Mouse (Mus musculus) hindbrain, embryonic 12.5 days (tissue): ENCODE data around the gene Zfp345. TPM values are rescaled to one million over a fixed set of nuclear protein-coding genes. Genes with fewer than 3 reads are reported as not detected.
"Not testable (repeated sequence)": the region's sequence is repeated elsewhere in the genome, so short reads cannot be mapped to it uniquely, and the experiment has no call there.

ENCODE experiments used
- ATAC-seq: fragments of 200-750 bp; cut with Nextera tagmentation; 2 replicates; pipeline ENCODE4 v1.8.0; 2017; ENCODE audit warnings: moderate TSS enrichment; ENCODE audit not compliant: low FRiP score
- H3K27ac ChIP-seq: fragments of 300-500 bp; sonication (generic); 2 replicates; pipeline ENCODE4 v1.5.1; 2016; ENCODE audit warnings: mild to moderate bottlenecking
- H3K27me3 ChIP-seq: fragments of 300-500 bp; sonication (generic); 2 replicates; pipeline ENCODE4 v1.6.1; 2016; ENCODE audit warnings: mild to moderate bottlenecking
- H3K36me3 ChIP-seq: fragments of 300-500 bp; sonication (generic); 2 replicates; pipeline ENCODE4 v1.6.1; 2016; ENCODE audit warnings: mild to moderate bottlenecking
- H3K4me1 ChIP-seq: fragments of 300-500 bp; sonication (generic); 2 replicates; pipeline ENCODE4 v1.6.1; 2016
- H3K4me2 ChIP-seq: fragments of 300-500 bp; sonication (generic); replicated peaks from 2 replicates; pipeline ENCODE4 v1.6.1; 2016; ENCODE audit warnings: mild to moderate bottlenecking
- H3K4me3 ChIP-seq: fragments of 300-500 bp; sonication (generic); 2 replicates; pipeline ENCODE4 v1.5.1; 2016; ENCODE audit warnings: mild to moderate bottlenecking
- H3K9ac ChIP-seq: fragments of 300-500 bp; sonication (generic); 2 replicates; pipeline ENCODE4 v1.6.1; 2016; ENCODE audit warnings: mild to moderate bottlenecking, moderate library complexity
- H3K9me3 ChIP-seq: fragments of 300-500 bp; sonication (generic); replicated peaks from 2 replicates; pipeline ENCODE4 v1.6.1; 2016; ENCODE audit warnings: mild to moderate bottlenecking
- WGBS: fragments of 180-500 bp; shearing (Covaris S2); methylation state at CpG from one replicate; pipeline ENCODE4 v1.1.7; 2016; 5-methylcytosine and 5-hydroxymethylcytosine counted together
- polyA plus RNA-seq: library from polyadenylated mRNA; unstranded; fragments of >200 nt; fragmentation: Nextera tagmentation; extraction: Ambion mirVana; gene quantifications from 2 replicates; pipeline ENCODE4 v1.2.1, GENCODE M21; 2016

Zfp345 gene
- 0.08 and 0.21 TPM in 2 replicates for polyA plus RNA-seq

GRCm38 (mm10) chr2:150484939-150485778, at the start of gene Zfp345:
Gene Zfp345 (minus strand): TSS chr2:150485091.
- H3K36me3 ChIP-seq, H3K4me3 ChIP-seq, H3K9ac ChIP-seq, H3K4me2 ChIP-seq, H3K4me1 ChIP-seq, ATAC-seq, H3K27me3 ChIP-seq, H3K27ac ChIP-seq, H3K9me3 ChIP-seq: not testable (repeated sequence)
- 80% methylated on average over 8 of the region's 8 CpGs for WGBS

DNA sequence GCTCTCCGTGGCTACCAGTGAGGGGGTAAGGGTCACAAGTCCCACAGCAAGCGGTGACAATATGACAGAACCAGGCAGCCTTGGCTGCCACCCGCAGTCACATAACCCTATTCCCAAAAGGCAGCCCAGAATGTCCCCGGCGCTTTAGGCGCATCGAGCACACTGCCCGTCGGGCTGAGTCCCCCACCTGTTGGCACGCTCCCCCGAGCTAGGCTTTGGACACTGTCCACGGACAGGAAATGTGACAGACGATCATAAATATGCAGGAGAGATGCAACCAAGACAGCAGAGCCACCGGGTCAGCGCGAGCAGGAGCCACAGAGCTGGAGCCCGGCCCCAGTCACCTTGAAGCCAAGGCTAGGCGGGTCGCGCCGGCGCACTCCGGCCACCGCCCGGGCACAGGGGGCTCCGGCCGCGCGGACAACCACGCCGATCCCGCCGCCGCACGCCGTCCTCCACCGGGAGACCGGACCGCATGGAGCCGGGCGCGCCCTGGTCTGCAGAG, 40.9 kb upstream of the Zfp345 start:
- Histone ChIP-seq H3K9ac (peak overlapping the region; percentile 56), H3K27ac (no peak overlapping the region), H3K4me2 (peak overlapping the region; percentile 88), H3K27me3 (peaks cover 28% of the 10 kb centered on the region), H3K4me3 (peak overlapping the region; percentile 40), H3K36me3 (no peaks in the 10 kb centered on the region), H3K4me1 (peaks cover 6% of the 10 kb centered on the region), H3K9me3 (no peaks in the 10 kb centered on the region)
- 2% methylated on average over 42 of the region's 42 CpGs for WGBS
- peak; percentile 54; the same call in 1 of the 2 replicates for ATAC-seq

DNA sequence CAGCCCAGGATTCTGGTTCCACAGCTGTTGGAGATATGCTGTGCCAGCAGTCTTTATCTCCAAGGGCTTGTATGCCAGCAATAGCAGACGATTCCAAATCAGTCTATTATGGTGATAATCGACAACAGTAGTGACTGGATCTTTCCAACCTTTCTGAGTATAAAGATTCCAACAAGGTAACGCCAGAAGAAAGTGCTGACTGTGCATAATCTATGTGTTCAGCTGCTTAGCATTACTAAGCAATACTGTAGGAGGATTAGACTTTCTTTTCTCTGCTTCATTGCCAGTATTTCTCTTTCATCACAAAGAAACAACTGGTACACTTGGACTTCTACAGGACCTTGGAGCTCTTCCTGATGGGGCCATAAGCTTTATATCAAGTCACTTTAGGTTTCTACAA, 27.9 kb upstream of the Zfp345 start:
- Histone ChIP-seq H3K4me3 (no peak overlapping the region), H3K9ac (no peak overlapping the region), H3K27me3 (no peaks in the 10 kb centered on the region), H3K4me1 (no peaks in the 10 kb centered on the region), H3K4me2 (no peak overlapping the region), H3K9me3 (0 out of 2 replicates have a peak, but pooled peaks cover 5% of the 10 kb centered on the region), H3K27ac (no peak overlapping the region), H3K36me3 (no peaks in the 10 kb centered on the region)
- no peak for ATAC-seq
- WGBS = 81% methylated on average over 3 of the region's 3 CpGs

DNA sequence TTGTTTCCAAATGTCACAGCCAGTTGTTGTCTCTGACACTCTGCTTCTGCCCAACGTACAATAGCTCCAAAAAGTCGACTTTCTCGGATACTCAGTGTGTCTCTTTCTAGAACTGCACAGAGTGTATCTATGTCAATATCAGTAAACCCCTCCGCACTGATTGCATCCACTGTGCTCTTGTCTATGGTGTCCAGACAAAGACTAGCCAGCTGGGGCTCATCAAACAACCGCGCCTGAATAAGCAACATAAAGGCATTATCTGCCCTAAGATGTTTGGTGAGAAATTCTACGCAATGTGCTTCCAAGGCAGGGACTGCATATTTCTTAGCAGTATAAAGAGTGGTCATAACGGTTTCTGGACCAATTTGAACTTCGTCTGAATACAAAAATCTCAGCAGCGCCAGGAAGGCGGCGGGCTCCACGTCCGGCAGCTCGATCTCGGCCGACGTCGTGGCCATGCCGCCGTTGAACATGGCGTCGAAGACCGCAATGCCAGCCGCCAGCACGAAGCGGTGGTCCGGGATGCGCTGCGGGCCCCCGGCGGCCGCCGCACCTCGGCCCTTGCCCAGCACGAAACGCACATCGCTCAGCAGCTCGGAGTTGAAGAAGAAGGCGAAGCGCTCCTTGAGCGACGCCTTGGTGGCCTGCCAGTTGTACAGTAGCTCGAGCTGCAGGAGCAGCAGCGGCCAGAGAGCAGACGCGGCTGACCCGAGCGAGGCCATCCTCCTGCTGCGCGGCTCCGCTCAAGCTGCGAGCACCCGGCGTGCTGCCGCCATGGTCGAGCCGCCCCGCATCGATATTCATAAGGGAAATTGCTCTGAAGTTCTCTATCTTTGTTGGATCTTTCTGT, 15.5 kb upstream of the Zfp345 start:
- not testable (repeated sequence) for H3K27ac ChIP-seq, H3K27me3 ChIP-seq, H3K36me3 ChIP-seq, H3K9ac ChIP-seq, H3K4me1 ChIP-seq, H3K9me3 ChIP-seq
- 0 out of 2 replicates have a peak, but pooled peaks have one; percentile 40 for ATAC-seq
- WGBS = 43% methylated on average over 60 of the region's 60 CpGs
- Histone ChIP-seq H3K4me3 (peak overlapping the region; percentile 24), H3K4me2 (peak overlapping the region; percentile 44)

DNA sequence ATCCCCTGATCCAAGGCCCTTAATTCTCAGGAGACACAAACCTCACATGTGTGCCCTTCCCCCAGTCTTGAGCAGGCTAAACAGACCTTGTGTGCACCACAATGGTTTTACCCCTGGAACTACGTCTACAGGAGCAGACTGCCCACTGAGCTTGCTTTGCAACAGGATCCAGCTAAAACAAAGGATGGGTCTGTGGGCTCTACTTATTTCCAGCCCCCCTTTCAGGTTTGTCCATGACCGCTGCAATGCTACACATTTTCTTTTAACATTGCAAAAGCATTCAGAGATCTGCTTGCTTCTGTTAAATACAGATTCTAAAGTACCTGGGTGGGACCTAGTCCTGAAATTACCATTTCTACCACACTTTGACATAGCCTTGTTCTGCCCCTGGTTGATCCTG, 8.1 kb upstream of the Zfp345 start:
- H3K27me3 ChIP-seq = no peaks in the 10 kb centered on the region

GRCm38 (mm10) chr2:150451180-150451919, 33.5 kb downstream of the Zfp345 start, which contains the start of gene Zfp442:
Gene Zfp442 (minus strand): TSS chr2:150451486.
- H3K27me3 ChIP-seq, H3K9me3 ChIP-seq, H3K4me1 ChIP-seq, H3K36me3 ChIP-seq: not testable (repeated sequence)
- H3K9ac ChIP-seq = peak within 1 kb of the TSS; percentile 62
- H3K27ac ChIP-seq = peak within 1 kb of the TSS; percentile 55; the same call in 1 of the 2 replicates
- peak within 1 kb of the TSS; percentile 47 for H3K4me3 ChIP-seq
- peak; percentile 100 for ATAC-seq
- peak within 1 kb of the TSS; percentile 59 for H3K4me2 ChIP-seq
- whole genome bisulfite sequencing = under 1% methylated on average over 18 of the region's 18 CpGs

More for the DNA sequence above, 8.1 kb upstream of the Zfp345 start:
- H3K36me3 ChIP-seq = no peaks in the 10 kb centered on the region
- ATAC-seq = no peak
- H3K4me3 ChIP-seq = no peak overlapping the region
- no peaks in the 10 kb centered on the region for H3K9me3 ChIP-seq
- no peaks in the 10 kb centered on the region for H3K4me1 ChIP-seq
- WGBS = 72% methylated on average over 2 of the region's 2 CpGs
- no peak overlapping the region for H3K9ac ChIP-seq
- no peak overlapping the region for H3K27ac ChIP-seq
- no peak overlapping the region for H3K4me2 ChIP-seq

- H3K9ac ChIP-seq, H3K36me3 ChIP-seq, H3K27ac ChIP-seq, H3K4me3 ChIP-seq, H3K4me1 ChIP-seq, ATAC-seq, H3K4me2 ChIP-seq, H3K27me3 ChIP-seq: not testable (repeated sequence)
- H3K9me3 ChIP-seq = peaks cover 15% of the 10 kb centered on the region
- WGBS = 100% methylated on average over 1 of the region's 1 CpGs
Measured at GRCm38 (mm10) chr2:150439084-150439483, 45.8 kb downstream of the Zfp345 start.

Other genes starting within 250 kb of the Zfp345 start
- gene Gm21994, start 229.5 kb downstream of the Zfp345 start, polyA plus RNA-seq = 4.4 and 4.5 TPM in 2 replicates
- gene Gm14124, start 227.6 kb downstream of the Zfp345 start, polyA plus RNA-seq = not detected in 2 replicates
- gene Gm10130, start 161.4 kb downstream of the Zfp345 start, polyA plus RNA-seq = 1.3 and 3.1 TPM in 2 replicates
- 13.0 and 14.1 TPM in 2 replicates for gene 3300002I08Rik, start 122.3 kb downstream of the Zfp345 start, polyA plus RNA-seq
- gene Zfp442, start 33.6 kb downstream of the Zfp345 start, polyA plus RNA-seq = 7.8 and 8.6 TPM in 2 replicates
- 0.30 and 0.40 TPM in 2 replicates for gene Cst7, start 85.3 kb upstream of the Zfp345 start, polyA plus RNA-seq
- gene Apmap, start 123.5 kb upstream of the Zfp345 start, polyA plus RNA-seq = 36.1 and 38.1 TPM in 2 replicates
- 28.4 and 32.6 TPM in 2 replicates for gene Acss1, start 183.4 kb upstream of the Zfp345 start, polyA plus RNA-seq
- gene Vsx1, start 204.3 kb upstream of the Zfp345 start, polyA plus RNA-seq = 1.0 and 1.3 TPM in 2 replicates